Mouse (Mus musculus) embryonic fibroblast, embryonic 13.5 days (primary cell): ENCODE results near the gene Nf1.

Experiments
- CTCF ChIP-seq: IDR thresholded peaks from 2 replicates; pipeline ENCODE4 v1.5.1; 2011; ENCODE audit warnings: mild to moderate bottlenecking, control low read depth, low read length, moderate library complexity, borderline replicate concordance; ENCODE audit not compliant: insufficient read depth
- POLR2A ChIP-seq: IDR thresholded peaks from 2 replicates; pipeline ENCODE4 v1.6.1; 2011; ENCODE audit warnings: low read depth, mild to moderate bottlenecking, control low read depth, low read length, moderate library complexity

DNA sequence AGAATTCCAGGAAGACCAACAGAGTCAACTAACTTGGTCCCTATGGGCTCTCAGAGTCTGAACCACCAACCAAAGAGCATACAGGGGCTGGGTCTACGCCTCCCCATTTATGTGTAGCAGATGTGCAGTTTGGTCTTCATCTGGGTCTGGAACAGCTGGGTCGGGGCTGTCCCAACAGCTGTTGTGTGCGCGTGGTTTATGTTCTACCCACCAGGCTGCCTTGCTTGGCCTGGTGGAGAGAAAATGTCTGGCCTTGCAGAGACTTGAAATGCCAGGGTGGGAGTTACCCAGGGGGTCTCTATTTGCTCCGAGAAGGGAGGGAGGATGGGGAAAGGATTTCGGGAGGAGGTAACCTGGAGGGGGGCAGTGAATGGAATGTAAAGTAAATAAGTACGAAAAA is 224.0 kb downstream of the Nf1 start:
- TF ChIP-seq POLR2A: no peak
- TF ChIP-seq CTCF: no peak
